Mouse (Mus musculus) kidney, postnatal 10 days (tissue): ENCODE data around the gene Bcdin3d.

Source experiments
- DNase-seq: peaks from one replicate; pipeline ENCODE4 v3.0.0; 2021; ENCODE audit warnings: mixed read lengths

Gene Bcdin3d

GRCm38 (mm10) chr15:99438966-99439698, 35.4 kb downstream of the Bcdin3d start:
- no peak for DNase-seq

- DNase-seq, result no peak
These were observed 40.6 kb downstream of the Bcdin3d start for GRCm38 (mm10) chr15:99433913-99434312.

- no peak for DNase-seq
These were observed 41.3 kb downstream of the Bcdin3d start for GRCm38 (mm10) chr15:99433081-99433718.

DNA sequence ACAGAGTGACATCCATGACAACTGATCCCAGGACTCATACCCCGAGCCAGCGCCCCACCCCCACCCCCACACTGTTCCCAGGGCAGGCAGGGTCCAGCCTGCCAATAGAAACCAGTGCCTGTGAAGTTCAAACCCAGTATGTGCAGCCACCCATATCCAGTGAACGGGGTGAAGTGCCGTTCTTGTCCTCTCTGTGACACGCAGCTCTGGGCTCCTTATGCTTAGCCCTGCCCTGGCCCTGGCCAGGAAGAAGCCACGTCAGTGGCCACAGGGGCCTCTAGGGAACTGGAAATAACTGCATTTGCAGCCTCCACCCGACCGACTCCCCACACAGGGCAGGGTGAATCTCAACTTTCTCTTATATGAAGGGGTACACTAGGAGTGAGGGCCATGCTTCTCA, 42.6 kb downstream of the Bcdin3d start:
- no peak for DNase-seq

DNA sequence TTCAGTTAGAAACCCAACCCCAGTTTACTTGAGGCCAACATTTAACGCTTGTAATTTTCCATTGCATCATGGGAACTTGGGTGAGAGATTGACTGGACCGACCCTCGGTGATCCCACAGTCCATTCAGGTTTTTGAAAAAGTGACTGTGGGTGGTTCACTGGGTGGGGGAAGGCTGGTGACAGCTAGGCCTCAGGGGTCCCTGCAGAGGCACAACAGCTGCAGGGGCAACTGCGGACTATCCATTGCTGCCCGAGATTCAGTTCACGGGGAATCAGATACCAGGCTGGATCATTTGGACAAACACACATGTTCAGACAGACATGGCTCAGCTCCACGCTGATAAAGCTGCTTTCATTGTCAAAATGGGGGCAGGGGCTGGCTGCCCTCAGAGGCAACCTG, 43.0 kb downstream of the Bcdin3d start:
- DNase-seq, result no peak

GRCm38 (mm10) chr15:99431063-99431462, 43.5 kb downstream of the Bcdin3d start:
- no peak for DNase-seq

GRCm38 (mm10) chr15:99430394-99430793, 44.1 kb downstream of the Bcdin3d start:
- DNase-seq, result no peak

- DNase-seq, result no peak
These were observed 50.6 kb downstream of the Bcdin3d start for GRCm38 (mm10) chr15:99423884-99424283.

- DNase-seq, result no peak
These were observed 51.4 kb downstream of the Bcdin3d start for GRCm38 (mm10) chr15:99423131-99423530.

DNA sequence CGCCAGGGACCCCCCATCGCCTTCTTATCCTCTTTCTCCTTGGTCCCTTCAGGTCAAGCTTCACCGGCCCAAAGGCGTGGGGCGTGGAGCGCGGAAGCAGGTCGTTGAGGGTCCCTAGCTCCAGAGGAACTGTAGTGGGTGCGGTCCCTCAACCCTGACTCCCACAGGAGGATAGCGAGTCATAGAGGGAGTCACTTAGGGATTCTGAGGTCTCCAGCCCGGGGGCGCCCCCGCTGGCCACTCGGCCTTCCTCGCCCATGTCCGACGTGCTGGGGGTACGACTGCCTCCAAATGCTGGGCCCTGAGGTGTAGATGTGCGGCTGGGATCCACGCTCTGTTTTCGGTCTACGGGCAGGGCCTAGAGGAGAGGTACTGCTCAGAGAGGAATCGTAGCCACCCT, 52.0 kb downstream of the Bcdin3d start:
- no peak for DNase-seq

- no peak for DNase-seq
These were observed 52.9 kb downstream of the Bcdin3d start for GRCm38 (mm10) chr15:99421676-99422075.

DNA sequence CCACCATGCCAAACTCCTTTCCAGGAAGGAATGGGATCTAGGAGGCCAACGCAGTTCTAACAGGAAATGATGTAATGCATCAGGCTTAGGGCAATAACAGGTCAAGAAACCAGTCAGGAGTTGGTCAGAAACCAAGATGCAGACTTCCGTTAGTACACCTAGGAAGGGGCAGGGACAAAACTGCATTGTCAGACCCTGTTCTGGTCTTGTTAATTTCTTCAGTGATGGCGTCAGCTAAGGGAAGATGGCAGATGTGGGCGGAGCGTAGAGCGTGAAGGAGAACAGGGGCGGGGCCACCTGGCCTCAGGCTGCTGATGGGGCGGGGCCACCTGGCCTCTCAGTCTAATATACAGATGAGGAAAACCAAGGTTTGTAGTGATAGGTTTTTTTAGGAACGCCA, 53.4 kb downstream of the Bcdin3d start:
- peak; percentile 62 for DNase-seq

GRCm38 (mm10) chr15:99420521-99421014, 54.0 kb downstream of the Bcdin3d start:
- peak; percentile 89 for DNase-seq

DNA sequence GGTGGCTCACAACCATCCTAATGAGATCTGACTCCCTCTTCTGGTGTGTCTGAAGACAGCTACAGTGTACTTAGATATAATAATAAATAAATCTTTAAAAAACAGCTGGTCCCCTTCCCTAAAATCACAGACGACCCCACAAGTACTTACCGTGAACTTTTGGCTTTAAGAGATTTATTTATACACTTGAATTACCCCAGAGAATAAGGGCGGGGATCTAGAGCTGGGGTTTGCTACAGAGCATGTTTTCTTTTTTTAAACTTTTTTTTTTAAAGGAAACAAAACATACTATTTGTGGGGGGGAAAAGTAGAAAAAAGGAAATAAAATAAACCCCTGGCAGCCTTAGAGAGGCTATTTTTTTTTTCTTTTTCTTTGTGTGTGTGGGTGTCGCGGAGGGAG, 54.4 kb downstream of the Bcdin3d start:
- no peak for DNase-seq
